Mouse (Mus musculus) spleen, postnatal 14 days (tissue): ENCODE data around the gene Cdh18.

Experiments
- DNase-seq, 2 experiments: peaks; one replicate each; pipeline ENCODE4 v3.0.0; 2021 to 2022; ENCODE audit warnings: low spot score in 2 of 2

The Cdh18 gene

GRCm38 (mm10) chr15:23455344-23455743 lies 906.5 kb downstream of the Cdh18 start:
- DNase-seq = no peak

- DNase-seq = no peak
These were observed 908.6 kb downstream of the Cdh18 start for GRCm38 (mm10) chr15:23457401-23457800.

- no peak for DNase-seq
These were observed 922.0 kb downstream of the Cdh18 start for GRCm38 (mm10) chr15:23470527-23471475.

GRCm38 (mm10) chr15:23486306-23486705 lies 937.5 kb downstream of the Cdh18 start:
- no peak for DNase-seq

GRCm38 (mm10) chr15:23506480-23506879 lies 957.7 kb downstream of the Cdh18 start:
- DNase-seq = no peak

- no peak for DNase-seq
These were observed 960.9 kb downstream of the Cdh18 start for GRCm38 (mm10) chr15:23509694-23510093.

- DNase-seq = no peak
These were observed 967.0 kb downstream of the Cdh18 start for GRCm38 (mm10) chr15:23515786-23516185.

- DNase-seq = no peak
These were observed 969.3 kb downstream of the Cdh18 start for GRCm38 (mm10) chr15:23518079-23518478.
